Mouse (Mus musculus): Measurements from ENCODE around the gene Tsku. TPM values are rescaled to one million over a fixed set of nuclear protein-coding genes. Genes with fewer than 3 reads are reported as not detected.

Gene Tsku
- polyA plus RNA-seq, 1 experiment from 2014 or later = 1.6 TPM

GRCm38 (mm10) chr7:98323288-98324019, 37.7 kb downstream of the Tsku start:
- H3K9me3 ChIP-seq (replicated peaks) = no peaks in the 10 kb centered on the region
- 60% methylated on average over 5 of the region's 5 CpGs for WGBS (ENCODE audit: insufficient replicate concordance)
- peaks cover 23% of the 10 kb centered on the region for H3K4me1 ChIP-seq
- ATAC-seq = no peak
- H3K36me3 ChIP-seq = no peaks in the 10 kb centered on the region
- no peak overlapping the region for H3K4me3 ChIP-seq
- no peak overlapping the region for H3K27ac ChIP-seq
- no peak overlapping the region for H3K4me2 ChIP-seq
- H3K9ac ChIP-seq = no peak overlapping the region
- H3K27me3 ChIP-seq (replicated peaks) = no peaks in the 10 kb centered on the region

GRCm38 (mm10) chr7:98322415-98322814, 38.7 kb downstream of the Tsku start:
- H3K9me3 ChIP-seq (replicated peaks) = no peaks in the 10 kb centered on the region
- no peaks in the 10 kb centered on the region for H3K36me3 ChIP-seq
- H3K4me1 ChIP-seq = peaks cover 16% of the 10 kb centered on the region
- H3K27me3 ChIP-seq (replicated peaks) = no peaks in the 10 kb centered on the region
- H3K9ac ChIP-seq = no peak overlapping the region
- no peak overlapping the region for H3K4me2 ChIP-seq
- ATAC-seq = no peak
- H3K27ac ChIP-seq = no peak overlapping the region
- no peak overlapping the region for H3K4me3 ChIP-seq
- WGBS (ENCODE audit: insufficient replicate concordance) = 42% methylated on average over 3 of the region's 3 CpGs

GRCm38 (mm10) chr7:98321083-98321482, 40.0 kb downstream of the Tsku start, which contains the start of gene Acer3:
Gene Acer3, minus strand, starts transcription at chr7:98321208.
- no peaks in the 10 kb centered on the region for H3K27me3 ChIP-seq (replicated peaks)

GRCm38 (mm10) chr7:98320006-98320556, 41.0 kb downstream of the Tsku start:
- H3K4me1 ChIP-seq = peaks cover 16% of the 10 kb centered on the region
- no peak overlapping the region for H3K4me2 ChIP-seq
- H3K27me3 ChIP-seq (replicated peaks) = no peaks in the 10 kb centered on the region
- no peaks in the 10 kb centered on the region for H3K9me3 ChIP-seq (replicated peaks)
- no peaks in the 10 kb centered on the region for H3K36me3 ChIP-seq
- no peak overlapping the region for H3K4me3 ChIP-seq
- no peak for ATAC-seq
- H3K9ac ChIP-seq = no peak overlapping the region
- 73% methylated on average over 7 of the region's 7 CpGs for WGBS (ENCODE audit: insufficient replicate concordance)
- H3K27ac ChIP-seq = no peak overlapping the region

More at GRCm38 (mm10) chr7:98321083-98321482, 40.0 kb downstream of the Tsku start, which contains the start of gene Acer3:
- 51% methylated on average over 2 of the region's 2 CpGs for WGBS (ENCODE audit: insufficient replicate concordance)
- no peak within 1 kb of the TSS for H3K27ac ChIP-seq
- no peak within 1 kb of the TSS for H3K4me2 ChIP-seq
- ATAC-seq = no peak
- no peaks in the 10 kb centered on the region for H3K9me3 ChIP-seq (replicated peaks)
- no peaks in the 10 kb centered on the region for H3K36me3 ChIP-seq
- peaks cover 16% of the 10 kb centered on the region for H3K4me1 ChIP-seq
- no peak within 1 kb of the TSS for H3K9ac ChIP-seq
- H3K4me3 ChIP-seq = no peak within 1 kb of the TSS

GRCm38 (mm10) chr7:98316568-98316967, 44.6 kb downstream of the Tsku start:
- no peak overlapping the region for H3K4me2 ChIP-seq
- H3K4me3 ChIP-seq = no peak overlapping the region
- H3K4me1 ChIP-seq = no peaks in the 10 kb centered on the region
- no peak overlapping the region for H3K9ac ChIP-seq
- ATAC-seq = no peak
- 41% methylated on average over 2 of the region's 2 CpGs for WGBS (ENCODE audit: insufficient replicate concordance)
- H3K27ac ChIP-seq = no peak overlapping the region
- H3K36me3 ChIP-seq = no peaks in the 10 kb centered on the region
- H3K27me3 ChIP-seq (replicated peaks) = peaks cover 12% of the 10 kb centered on the region
- no peaks in the 10 kb centered on the region for H3K9me3 ChIP-seq (replicated peaks)

GRCm38 (mm10) chr7:98315087-98315486, 46.0 kb downstream of the Tsku start:
- H3K9ac ChIP-seq = no peak overlapping the region
- peaks cover 12% of the 10 kb centered on the region for H3K27me3 ChIP-seq (replicated peaks)
- H3K36me3 ChIP-seq = no peaks in the 10 kb centered on the region
- no peak overlapping the region for H3K27ac ChIP-seq
- no peak for ATAC-seq
- 72% methylated on average over 2 of the region's 2 CpGs for WGBS (ENCODE audit: insufficient replicate concordance)
- no peak overlapping the region for H3K4me2 ChIP-seq
- no peaks in the 10 kb centered on the region for H3K9me3 ChIP-seq (replicated peaks)
- no peak overlapping the region for H3K4me3 ChIP-seq
- peaks cover 2% of the 10 kb centered on the region; the same call in 1 of the 2 replicates for H3K4me1 ChIP-seq

- Histone ChIP-seq H3K36me3 (no peaks in the 10 kb centered on the region), H3K4me2 (no peak overlapping the region), H3K9ac (no peak overlapping the region), H3K9me3 (replicated peaks) (no peaks in the 10 kb centered on the region), H3K4me3 (no peak overlapping the region), H3K27ac (no peak overlapping the region), H3K27me3 (replicated peaks) (peaks cover 12% of the 10 kb centered on the region), H3K4me1 (peaks cover 21% of the 10 kb centered on the region)
- no peak for ATAC-seq
- WGBS (ENCODE audit: insufficient replicate concordance) = 59% methylated on average over 4 of the region's 4 CpGs
Observed at GRCm38 (mm10) chr7:98312185-98312920, 48.8 kb downstream of the Tsku start.

- H3K27me3 ChIP-seq (replicated peaks) = peaks cover 12% of the 10 kb centered on the region
Observed at GRCm38 (mm10) chr7:98310266-98310665, 50.9 kb downstream of the Tsku start.

GRCm38 (mm10) chr7:98309219-98310030, 51.7 kb downstream of the Tsku start:
- Histone ChIP-seq H3K27ac (peak overlapping the region; percentile 77), H3K27me3 (replicated peaks) (peaks cover 7% of the 10 kb centered on the region), H3K4me2 (peak overlapping the region; percentile 88), H3K9ac (peak overlapping the region; percentile 89), H3K4me3 (peak overlapping the region; percentile 79), H3K4me1 (peaks cover 29% of the 10 kb centered on the region), H3K36me3 (no peaks in the 10 kb centered on the region), H3K9me3 (replicated peaks) (no peaks in the 10 kb centered on the region)
- under 1% methylated on average over 53 of the region's 53 CpGs for WGBS (ENCODE audit: insufficient replicate concordance)
- ATAC-seq = peak; percentile 98

More at GRCm38 (mm10) chr7:98310266-98310665, 50.9 kb downstream of the Tsku start:
- no peak for ATAC-seq
- H3K4me1 ChIP-seq = peaks cover 26% of the 10 kb centered on the region
- no peaks in the 10 kb centered on the region for H3K36me3 ChIP-seq
- 71% methylated on average over 6 of the region's 6 CpGs for WGBS (ENCODE audit: insufficient replicate concordance)
- H3K9ac ChIP-seq = no peak overlapping the region
- no peak overlapping the region for H3K27ac ChIP-seq
- no peak overlapping the region for H3K4me3 ChIP-seq
- H3K9me3 ChIP-seq (replicated peaks) = no peaks in the 10 kb centered on the region
- no peak overlapping the region for H3K4me2 ChIP-seq

- no peaks in the 10 kb centered on the region for H3K9me3 ChIP-seq (replicated peaks)
- H3K27ac ChIP-seq = peak overlapping the region; percentile 77
- peak overlapping the region; percentile 88 for H3K4me2 ChIP-seq
- H3K9ac ChIP-seq = peak overlapping the region; percentile 89
- H3K36me3 ChIP-seq = no peaks in the 10 kb centered on the region
- peak; percentile 74 for ATAC-seq
- peaks cover 29% of the 10 kb centered on the region for H3K4me1 ChIP-seq
- peaks cover 7% of the 10 kb centered on the region for H3K27me3 ChIP-seq (replicated peaks)
- peak overlapping the region; percentile 79 for H3K4me3 ChIP-seq
- 0% methylated on average over 33 of the region's 33 CpGs for WGBS (ENCODE audit: insufficient replicate concordance)
Observed at GRCm38 (mm10) chr7:98308607-98309218, 52.4 kb downstream of the Tsku start.

- Histone ChIP-seq H3K27me3 (replicated peaks) (peaks cover 7% of the 10 kb centered on the region), H3K9me3 (replicated peaks) (no peaks in the 10 kb centered on the region), H3K4me1 (peaks cover 29% of the 10 kb centered on the region), H3K36me3 (no peaks in the 10 kb centered on the region), H3K27ac (peak overlapping the region; percentile 77; the same call in 1 of the 2 replicates), H3K4me3 (peak overlapping the region; percentile 79), H3K9ac (peak overlapping the region; percentile 89), H3K4me2 (peak overlapping the region; percentile 88)
- 41% methylated on average over 9 of the region's 9 CpGs for WGBS (ENCODE audit: insufficient replicate concordance)
- no peak for ATAC-seq
Observed at GRCm38 (mm10) chr7:98307921-98308606, 53.1 kb downstream of the Tsku start.

All from liver, embryonic 12.5 days (tissue).